Mouse (Mus musculus): ENCODE data around the gene Marc1. TPM values are rescaled to one million over a fixed set of nuclear protein-coding genes. Genes with fewer than 3 reads are reported as not detected.
A peak's percentile ranks its signal among the peaks of the same experiment; 100 is the strongest.

Marc1 gene
- total RNA-seq, 1 experiment from 2014 or later, result 30.7 TPM

GRCm38 (mm10) chr1:184762941-184763340 is 48.2 kb downstream of the Marc1 start:
- DNase-seq, result peak; percentile 59

DNA sequence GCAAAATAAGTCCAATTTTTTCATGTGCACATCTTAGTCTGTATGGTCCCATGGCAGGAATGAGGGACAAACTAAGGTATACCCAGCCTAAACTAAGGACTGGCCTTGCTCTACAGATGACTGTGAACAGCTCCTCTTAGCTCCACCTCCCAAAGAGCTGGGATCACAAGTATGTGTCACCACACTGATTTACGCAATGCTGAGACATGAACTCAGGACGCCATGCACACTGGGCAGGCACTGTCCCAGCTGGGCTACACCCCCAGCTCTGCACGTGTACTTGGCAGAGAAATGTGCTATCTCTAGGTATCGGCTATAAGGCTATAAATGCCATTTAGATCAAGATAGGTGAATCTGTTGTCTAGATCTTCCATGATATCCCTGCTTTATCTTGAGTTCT is 49.1 kb downstream of the Marc1 start:
- DNase-seq, result peak; percentile 29

GRCm38 (mm10) chr1:184752671-184753070 is 58.4 kb downstream of the Marc1 start:
- DNase-seq, result no peak

- no peak for DNase-seq
Measured at GRCm38 (mm10) chr1:184750114-184750664, 60.9 kb downstream of the Marc1 start.

GRCm38 (mm10) chr1:184748692-184749152 is 62.4 kb downstream of the Marc1 start:
- DNase-seq, result peak; percentile 64

DNA sequence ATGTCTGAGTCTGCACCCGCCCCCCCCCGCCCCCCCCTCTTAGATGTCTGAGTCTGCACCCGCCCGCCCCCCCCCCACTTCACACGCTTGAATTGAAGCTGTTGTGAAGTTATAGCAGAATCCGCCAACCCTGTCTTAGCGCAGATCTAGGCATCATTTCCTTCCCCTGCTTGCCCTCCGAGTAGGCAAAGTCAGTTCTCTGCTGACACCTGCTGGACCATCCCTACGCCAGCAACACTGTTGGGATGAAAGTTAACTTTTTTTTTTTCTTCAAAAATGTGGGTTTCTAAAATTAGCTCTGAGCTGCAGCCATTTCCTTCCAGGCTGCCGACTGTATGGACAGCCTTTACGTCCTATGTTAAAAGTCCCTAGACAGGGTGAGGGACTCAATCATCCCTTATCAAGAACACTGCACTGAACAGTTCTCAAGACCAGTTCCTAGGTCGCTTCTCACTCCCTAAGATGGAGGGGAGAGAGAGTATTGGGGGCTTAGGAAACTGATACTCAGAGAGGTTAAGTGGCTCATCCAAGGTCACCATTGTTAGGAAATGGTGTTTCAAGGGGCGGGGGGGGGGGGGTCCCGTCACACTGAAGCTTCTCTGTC is 73.1 kb downstream of the Marc1 start:
- peak; percentile 82 for DNase-seq

DNA sequence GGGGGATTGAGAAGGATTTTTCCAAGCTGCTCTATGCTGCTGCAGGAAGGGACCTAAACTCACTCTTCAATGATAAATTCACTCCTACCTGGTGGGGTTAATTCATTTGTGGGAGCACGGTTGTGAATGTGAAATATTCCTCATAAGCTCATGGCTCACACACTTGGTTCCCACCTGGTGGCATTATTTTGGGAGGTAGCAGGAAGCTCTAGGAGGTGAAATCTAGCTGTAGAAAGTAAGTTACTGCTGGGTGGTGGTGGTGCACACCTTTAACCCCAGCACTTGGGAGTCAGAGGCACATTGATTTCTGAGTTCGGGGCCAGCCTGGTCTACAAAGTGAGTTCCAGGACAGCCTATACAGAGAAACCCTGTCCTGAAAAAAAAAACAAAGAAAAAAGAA is 73.9 kb downstream of the Marc1 start:
- DNase-seq, result no peak

Small RNA genes within 50 kb of the gene (microRNA-seq; reads per million reads assigned to microRNA genes)
- gene Mir1981, result 235 to 291 reads per million in 2 experiments

Other genes starting within 250 kb of the Marc1 start
- gene Hlx, start 78.7 kb downstream of the Marc1 start, total RNA-seq (2021), result 35.5 and 39.5 TPM in 2 replicates
- 269 and 327 TPM in 2 replicates for gene Marc2, start 35.1 kb upstream of the Marc1 start, total RNA-seq (2021)
- 31.6 and 32.6 TPM in 2 replicates for gene C130074G19Rik, start 71.9 kb upstream of the Marc1 start, total RNA-seq (2021)
- gene Mark1, start 188.3 kb upstream of the Marc1 start, total RNA-seq (2021), result 8.2 and 8.9 TPM in 2 replicates

Data from adrenal gland, postnatal 14 days (tissue).